In genomic region chr2:116055686-116056620, GRCm38 (mm10) we compare ENCODE assay signal across 11 mouse cellular contexts. TPM values are rescaled to one million over a fixed set of nuclear protein-coding genes. Genes with fewer than 3 reads are reported as not detected.
A peak's percentile ranks its signal among the peaks of the same experiment; 100 is the strongest.
DNase-seq lines count a peak whose midpoint lies in the region; ATAC-seq and TF ChIP-seq lines count a peak whose summit lies in the region.
"Had no signal": no experiment of that assay in that cellular context is flagged by ENCODE, and none has a peak within 500 bp of the region (broad histone marks: within the 10 kb centered on the region; RNA-seq: fewer than 3 reads in every experiment).

No protein-coding gene starts in this region.

- WGBS in kidney, embryonic 14.5 days: 35% methylated on average over 13 of the region's 13 CpGs
- WGBS in hindbrain, embryonic 16.5 days: 38% methylated on average over 13 of the region's 13 CpGs
- WGBS in neural tube, embryonic 14.5 days: 27% methylated on average over 13 of the region's 13 CpGs

- no peaks in the 10 kb centered on the region for H3K9me3 ChIP-seq in kidney, embryonic 14.5 days (ENCODE audit: control insufficient read depth, low read length)
- no peaks in the 10 kb centered on the region for H3K9me3 ChIP-seq in hindbrain, embryonic 16.5 days (ENCODE audit: control insufficient read depth, low read length)
- no peaks in the 10 kb centered on the region for H3K9me3 ChIP-seq in neural tube, embryonic 14.5 days (ENCODE audit: control insufficient read depth, low read length)

- no peak for TF ChIP-seq POLR2A in embryonic fibroblast, embryonic 13.5 days (IDR thresholded peaks at IDR 0.05; ENCODE audit: low read depth, low read length)

- H3K9ac ChIP-seq in kidney, embryonic 14.5 days (ENCODE audit: low read depth, low read length): peak overlapping the region; percentile 97; the same call in 1 of the 2 replicates
- H3K9ac ChIP-seq in hindbrain, embryonic 16.5 days (ENCODE audit: low read depth, low read length): peak overlapping the region; percentile 57
- 0 out of 2 replicates have a peak overlapping the region, but pooled peaks have one; percentile 5 for H3K9ac ChIP-seq in neural tube, embryonic 14.5 days (replicated peaks; ENCODE audit: low read depth, low read length)

- H3K27ac ChIP-seq in kidney, embryonic 14.5 days (ENCODE audit: low read depth, low read length): peak overlapping the region; percentile 43
- H3K27ac ChIP-seq in embryonic fibroblast, embryonic 13.5 days (ENCODE audit: insufficient read depth, low read length): no peak overlapping the region
- H3K27ac ChIP-seq in hindbrain, embryonic 16.5 days (ENCODE audit: low read depth, low read length): peak overlapping the region; percentile 72
- no peak overlapping the region for H3K27ac ChIP-seq in neural tube, embryonic 14.5 days (ENCODE audit: low read depth, low read length)

- H3K4me3 ChIP-seq in kidney, embryonic 14.5 days (ENCODE audit: low read length): peak overlapping the region; percentile 72
- H3K4me3 ChIP-seq in embryonic fibroblast, embryonic 13.5 days (ENCODE audit: insufficient read depth, low read length): peak overlapping the region; percentile 7; the same call in 1 of the 2 replicates
- H3K4me3 ChIP-seq in hindbrain, embryonic 16.5 days (ENCODE audit: low read length): peak overlapping the region; percentile 59
- H3K4me3 ChIP-seq in neural tube, embryonic 14.5 days (ENCODE audit: low read depth, low read length): peak overlapping the region; percentile 59

- peaks cover 42% of the 10 kb centered on the region for H3K4me1 ChIP-seq in kidney, embryonic 14.5 days (ENCODE audit: control insufficient read depth, insufficient read depth, low read length)
- H3K4me1 ChIP-seq in embryonic fibroblast, embryonic 13.5 days (ENCODE audit: control insufficient read depth, insufficient read depth, low read length): peaks cover 2% of the 10 kb centered on the region; the same call in 1 of the 2 replicates
- peaks cover 9% of the 10 kb centered on the region for H3K4me1 ChIP-seq in hindbrain, embryonic 16.5 days (ENCODE audit: control insufficient read depth, insufficient read depth, low read depth, low read length)
- H3K4me1 ChIP-seq in neural tube, embryonic 14.5 days (ENCODE audit: control insufficient read depth, insufficient read depth, low read length): peaks cover 42% of the 10 kb centered on the region

- TF ChIP-seq CTCF in embryonic fibroblast, embryonic 13.5 days (IDR thresholded peaks at IDR 0.05; ENCODE audit: borderline replicate concordance, insufficient read depth, low read length): no peak

- H3K27me3 ChIP-seq in kidney, embryonic 14.5 days (ENCODE audit: control insufficient read depth, insufficient read depth, low read length): no peaks in the 10 kb centered on the region
- H3K27me3 ChIP-seq in hindbrain, embryonic 16.5 days (replicated peaks; ENCODE audit: control insufficient read depth, insufficient read depth, low read length): no peaks in the 10 kb centered on the region
- H3K27me3 ChIP-seq in neural tube, embryonic 14.5 days (ENCODE audit: control insufficient read depth, insufficient read depth, low read length): no peaks in the 10 kb centered on the region

- H3K4me2 ChIP-seq in kidney, embryonic 14.5 days (replicated peaks; ENCODE audit: low read depth, low read length): peak overlapping the region; percentile 74
- peak overlapping the region; percentile 64 for H3K4me2 ChIP-seq in hindbrain, embryonic 16.5 days (ENCODE audit: low read length)
- peak overlapping the region; percentile 85 for H3K4me2 ChIP-seq in neural tube, embryonic 14.5 days (ENCODE audit: low read depth, low read length)

- ATAC-seq in kidney, embryonic 14.5 days (ENCODE audit: low FRiP score, low TSS enrichment): no peak
- no peak for ATAC-seq in hindbrain, embryonic 16.5 days
- ATAC-seq in neural tube, embryonic 14.5 days (ENCODE audit: low read depth): no peak
- no peak for ATAC-seq in megakaryocyte, adult 5-6 weeks (ENCODE audit: poor library complexity, severe bottlenecking)

- H3K36me3 ChIP-seq in kidney, embryonic 14.5 days (ENCODE audit: control insufficient read depth, insufficient read depth, low read length): peaks cover 40% of the 10 kb centered on the region
- H3K36me3 ChIP-seq in hindbrain, embryonic 16.5 days (ENCODE audit: control insufficient read depth, insufficient read depth, low read length): no peaks in the 10 kb centered on the region
- H3K36me3 ChIP-seq in neural tube, embryonic 14.5 days (ENCODE audit: control insufficient read depth, insufficient read depth, low read length): no peaks in the 10 kb centered on the region

- DNase-seq in kidney, adult 9 months: no peak
- no peak for DNase-seq in B cell, adult 2 months
- no peak for DNase-seq in testis, postnatal 10 days (ENCODE audit: low spot score)
- DNase-seq: adrenal gland, postnatal 14 days; gastrocnemius, postnatal 36 days; liver had no signal

RNA-seq across cellular contexts. Expression of gene Meis2, which starts 9.7 kb away (rescaled TPM):
- polyA plus RNA-seq in kidney, embryonic 14.5 days (2014; fragmentation: Nextera tagmentation; extraction: Ambion mirVana): 111 and 112 TPM in 2 replicates
- 46.7 and 65.5 TPM in 2 replicates for polyA plus RNA-seq in embryonic fibroblast, embryonic 13.5 days (2011; ENCODE audit: insufficient read length, low read depth, missing spikeins)
- polyA plus RNA-seq in hindbrain, embryonic 16.5 days (2015; fragmentation: Nextera tagmentation; extraction: Ambion mirVana): 128 and 131 TPM in 2 replicates
- 102 and 117 TPM in 2 replicates for polyA plus RNA-seq in neural tube, embryonic 14.5 days (2014; fragmentation: Nextera tagmentation; extraction: Ambion mirVana)
- not detected in 2 replicates for total RNA-seq in megakaryocyte, adult 5-6 weeks (2015)
- total RNA-seq in megakaryocyte, adult 5-6 weeks (2017): not detected in 2 replicates

Comparison
In these comparisons a context has a peak if more than half of its experiments do, and no peak if none do; other contexts are left out.
1. H3K27ac ChIP-seq: peak in kidney, embryonic 14.5 days (single experiment) and hindbrain, embryonic 16.5 days (single experiment); none in embryonic fibroblast, embryonic 13.5 days (single experiment) and neural tube, embryonic 14.5 days (single experiment).
2. H3K4me3 ChIP-seq: peak in every context shown above with its lines; median percentile 72 in kidney, embryonic 14.5 days; 59 in hindbrain, embryonic 16.5 days; 59 in neural tube, embryonic 14.5 days; 7 in embryonic fibroblast, embryonic 13.5 days.
3. H3K9ac ChIP-seq: peak in every context shown above with its lines; median percentile 97 in kidney, embryonic 14.5 days; 57 in hindbrain, embryonic 16.5 days; 5 in neural tube, embryonic 14.5 days.
4. Peak in every context shown above with its lines, with median percentiles within 50 percentile points of each other: H3K4me2 ChIP-seq.